Mouse (Mus musculus) G1E (cell line): ENCODE results near the gene Prkca. TPM values are rescaled to one million over a fixed set of nuclear protein-coding genes. Genes with fewer than 3 reads are reported as not detected.

Experiments used
- ATAC-seq: 2 replicates; pipeline ENCODE4 v1.8.0; 2016; ENCODE audit warnings: mild to moderate bottlenecking; ENCODE audit not compliant: insufficient number of reproducible peaks, poor library complexity, low FRiP score, severe bottlenecking; ENCODE audit errors: extremely low read depth
- DNase-seq: peaks from one replicate; pipeline ENCODE4 v3.0.0; 2012; ENCODE audit warnings: low spot score
- H3K27me3 ChIP-seq: 2 replicates; pipeline ENCODE4 v1.6.1; 2012; ENCODE audit warnings: mild to moderate bottlenecking, low read length, inconsistent platforms; ENCODE audit not compliant: insufficient read depth
- H3K36me3 ChIP-seq: replicated peaks from 2 replicates; pipeline ENCODE3; 2012; ENCODE audit warnings: mild to moderate bottlenecking, inconsistent platforms
- H3K4me1 ChIP-seq: 2 replicates; pipeline ENCODE4 v1.6.1; 2012; ENCODE audit warnings: low read depth, low read length, inconsistent platforms, mixed read lengths; ENCODE audit not compliant: insufficient read depth
- H3K4me3 ChIP-seq: 2 replicates; pipeline ENCODE4 v1.5.1; 2012; ENCODE audit warnings: low read depth, mild to moderate bottlenecking, inconsistent platforms, low read length, moderate library complexity, mixed read lengths
- H3K9me3 ChIP-seq: replicated peaks from 2 replicates; pipeline ENCODE4 v1.6.1; 2012; ENCODE audit warnings: inconsistent platforms
- CTCF ChIP-seq: IDR thresholded peaks from 2 replicates; pipeline ENCODE4 v1.5.1; 2012; ENCODE audit warnings: low read depth, low read length, inconsistent platforms, mixed read lengths
- GATA1 ChIP-seq: IDR thresholded peaks from 2 replicates; pipeline ENCODE4 v1.6.1; 2012; ENCODE audit warnings: borderline replicate concordance, low read length, inconsistent platforms, mixed read lengths
- GATA2 ChIP-seq: IDR thresholded peaks from 2 replicates; pipeline ENCODE4 v1.6.1; 2012; ENCODE audit warnings: low read depth, low read length, inconsistent platforms, borderline replicate concordance
- POLR2AphosphoS5 ChIP-seq: IDR thresholded peaks from 2 replicates; pipeline ENCODE4 v1.6.1; 2012; ENCODE audit warnings: low read depth, low read length, inconsistent platforms; ENCODE audit not compliant: insufficient replicate concordance
- TAL1 ChIP-seq: conservative IDR thresholded peaks from 2 replicates; pipeline ENCODE4 v1.6.1; 2012; ENCODE audit warnings: low read depth, low read length, inconsistent platforms, mixed read lengths
- polyA plus RNA-seq: library from polyadenylated mRNA; stranded (reverse); fragments of >175 nt; gene quantifications from 2 replicates; pipeline ENCODE4 v1.2.3, GENCODE M21; 2012
- total RNA-seq, 2 experiments: library from RNA; stranded (forward) in 1 of 2; stranded (reverse) in 1 of 2; fragments of 200-1000 nt in 1 of 2; fragments of >200 nt in 1 of 2; fragmentation: Nextera tagmentation in 1 of 2; gene quantifications; 2 replicates each; pipeline ENCODE4 v1.2.3; 2014 to 2017

The Prkca gene
- total and polyA plus RNA-seq, 3 experiments, result 0.11 TPM; not detected in 2

DNA sequence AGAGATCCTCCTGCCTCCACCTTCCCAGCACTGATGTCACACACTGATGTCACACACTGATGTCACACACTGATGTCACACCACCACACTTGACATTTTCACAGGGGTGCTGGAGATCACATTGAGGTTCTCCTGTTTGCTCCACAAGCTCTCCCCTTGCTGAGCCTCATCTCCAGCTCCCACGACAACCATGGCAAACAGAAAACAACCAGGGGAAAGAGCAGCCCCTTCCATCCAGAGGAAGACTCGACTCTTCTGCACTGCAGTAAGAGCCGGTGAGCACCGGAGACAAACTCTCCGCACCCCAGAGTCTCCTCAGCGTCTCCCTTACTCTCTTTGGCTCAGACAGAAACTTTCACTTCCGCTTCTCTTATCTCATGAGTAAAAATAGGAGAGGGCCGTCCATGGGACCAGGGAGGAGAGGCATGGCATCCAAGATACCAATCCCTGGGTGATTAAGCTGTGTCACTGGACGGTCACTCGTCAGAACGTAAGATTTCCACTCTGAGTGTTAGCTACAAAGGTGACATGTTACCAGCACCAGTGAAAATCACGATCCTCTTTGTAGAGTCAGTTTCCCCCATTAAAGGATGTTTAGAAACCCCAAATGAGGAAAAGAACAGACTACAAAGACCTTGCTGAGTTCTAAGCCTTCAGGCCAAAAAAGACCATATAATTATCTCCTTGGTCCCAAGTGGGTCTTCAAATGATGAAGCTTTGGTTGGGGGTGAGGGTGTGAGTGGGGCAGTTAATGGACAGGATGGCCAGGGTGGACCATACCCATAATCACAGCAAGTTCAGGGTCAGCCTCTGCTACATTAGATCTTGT lies 95.3 kb downstream of the Prkca start:
- Histone ChIP-seq H3K4me1 (peaks cover 54% of the 10 kb centered on the region), H3K27me3 (peaks cover 3% of the 10 kb centered on the region; the same call in 1 of the 2 replicates), H3K4me3 (peak overlapping the region; percentile 16; the same call in 1 of the 2 replicates), H3K36me3 (no peaks in the 10 kb centered on the region), H3K9me3 (peaks cover 20% of the 10 kb centered on the region)
- peak; percentile 37 for ATAC-seq
- peak; percentile 8 for DNase-seq
- TF ChIP-seq POLR2AphosphoS5 (no peak), CTCF (no peak), TAL1 (no peak), GATA2 (no peak), GATA1 (no peak)

DNA sequence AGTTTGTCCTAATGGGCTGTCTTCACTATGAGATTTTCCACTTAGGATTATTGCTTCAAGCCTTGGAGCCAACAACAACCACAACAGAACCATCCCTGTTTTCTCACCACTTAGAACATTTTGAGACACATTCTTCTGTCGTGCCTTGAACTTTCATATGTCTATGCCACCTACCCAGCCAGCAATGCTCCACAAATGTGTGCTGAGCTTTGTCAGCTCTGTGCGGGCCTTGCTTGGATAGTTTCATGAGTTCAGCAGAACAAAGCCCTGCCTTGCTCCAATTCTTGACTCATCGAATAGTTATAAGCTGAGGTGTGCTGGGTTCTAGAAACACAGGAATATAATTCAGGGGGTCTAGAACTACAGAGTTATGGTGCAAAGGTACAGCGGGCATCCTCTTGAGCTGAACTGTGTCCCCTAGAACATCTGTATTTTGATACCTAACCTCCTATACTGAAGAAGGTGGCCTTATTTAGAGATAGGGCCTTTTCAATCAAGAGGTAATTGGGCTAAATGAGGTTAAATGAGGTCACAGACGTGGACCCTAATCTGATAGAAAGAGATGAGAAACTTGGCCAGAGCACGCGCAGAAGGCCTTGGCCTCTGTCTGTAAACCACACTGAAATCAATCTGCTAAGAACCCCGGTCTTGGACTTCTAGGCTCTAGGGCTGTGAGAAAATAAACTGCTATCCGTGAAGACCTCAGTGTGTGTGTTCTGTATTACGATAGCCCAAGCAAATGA lies 96.4 kb downstream of the Prkca start:
- no peaks in the 10 kb centered on the region for H3K36me3 ChIP-seq
- H3K9me3 ChIP-seq, result peaks cover 23% of the 10 kb centered on the region
- peaks cover 56% of the 10 kb centered on the region for H3K4me1 ChIP-seq
- no peaks in the 10 kb centered on the region for H3K27me3 ChIP-seq
- ATAC-seq, result no peak
- TF ChIP-seq CTCF (no peak), GATA1 (no peak), POLR2AphosphoS5 (no peak), GATA2 (no peak), TAL1 (no peak)
- no peak overlapping the region for H3K4me3 ChIP-seq
- DNase-seq, result no peak

DNA sequence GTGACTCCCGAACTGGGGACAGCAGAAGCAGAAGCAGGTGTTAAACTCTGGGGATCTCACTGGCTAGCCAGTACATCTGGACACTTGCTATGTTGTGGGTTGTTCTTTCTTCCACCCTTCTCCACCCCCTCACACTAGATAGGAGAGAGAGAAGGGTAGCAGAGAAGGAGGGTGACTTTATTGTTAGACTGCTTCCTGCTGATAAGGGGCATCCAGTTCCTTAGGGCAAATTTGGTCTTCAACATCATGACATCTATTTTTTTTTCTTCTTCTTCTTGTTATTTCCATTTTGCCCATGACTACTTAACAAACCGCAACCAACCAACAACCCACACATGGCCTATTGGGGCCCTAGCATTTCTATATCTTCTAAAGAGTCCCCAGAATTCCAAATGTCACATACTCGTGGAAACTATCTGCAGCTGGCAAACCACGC lies 97.4 kb downstream of the Prkca start:
- no peak for DNase-seq
- H3K36me3 ChIP-seq, result no peaks in the 10 kb centered on the region
- H3K27me3 ChIP-seq, result no peaks in the 10 kb centered on the region
- TF ChIP-seq POLR2AphosphoS5 (no peak), TAL1 (peak; percentile 71)
- no peak overlapping the region for H3K4me3 ChIP-seq
- ATAC-seq, result peak; percentile 83
- H3K4me1 ChIP-seq, result peaks cover 55% of the 10 kb centered on the region
- H3K9me3 ChIP-seq, result peaks cover 23% of the 10 kb centered on the region

DNA sequence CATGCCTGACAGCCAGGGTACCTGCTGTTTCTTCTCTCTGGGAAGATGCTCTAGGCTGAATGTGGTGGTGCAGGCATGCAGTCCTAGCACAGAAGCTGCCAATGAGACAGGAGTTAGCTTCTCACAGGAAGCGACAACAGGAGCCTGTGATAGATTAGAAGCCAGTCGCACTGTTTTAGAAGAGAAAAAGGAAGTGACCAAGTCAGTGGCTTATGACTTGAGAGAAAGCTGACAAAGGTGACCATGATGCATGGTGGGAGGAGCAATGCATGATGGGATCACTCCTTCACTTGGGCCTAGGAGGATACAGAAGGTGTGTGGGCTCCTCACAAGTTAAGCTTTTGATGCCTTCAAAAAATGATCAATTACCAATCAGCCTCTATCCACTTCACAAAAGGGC lies 99.5 kb downstream of the Prkca start:
- H3K9me3 ChIP-seq, result peaks cover 30% of the 10 kb centered on the region
- no peaks in the 10 kb centered on the region; the same call in 1 of the 2 replicates for H3K27me3 ChIP-seq
- peak; percentile 23; the same call in 1 of the 2 replicates for ATAC-seq
- DNase-seq, result no peak
- H3K4me3 ChIP-seq, result no peak overlapping the region
- TF ChIP-seq POLR2AphosphoS5 (no peak), GATA2 (no peak), GATA1 (no peak), CTCF (no peak), TAL1 (no peak)
- no peaks in the 10 kb centered on the region for H3K36me3 ChIP-seq
- peaks cover 52% of the 10 kb centered on the region for H3K4me1 ChIP-seq

DNA sequence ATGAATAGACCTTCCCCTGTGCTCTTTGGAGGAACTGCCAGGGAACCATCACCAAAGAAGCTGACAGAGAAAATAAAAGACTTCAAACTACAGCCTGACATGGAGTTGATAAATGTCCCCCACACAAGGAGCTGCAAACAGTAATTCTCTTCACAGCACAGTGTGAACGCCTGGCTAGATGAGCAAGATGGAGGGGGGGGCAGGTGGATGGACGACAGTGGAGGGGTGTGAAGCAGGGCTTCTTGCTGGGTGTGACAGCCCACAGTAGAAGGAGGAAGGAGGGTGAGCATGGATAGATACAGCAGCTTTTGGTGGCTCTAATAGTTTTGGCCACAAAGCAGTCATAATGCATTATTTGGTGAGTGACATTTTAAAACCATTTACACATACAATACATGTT lies 100.1 kb downstream of the Prkca start:
- no peak overlapping the region for H3K4me3 ChIP-seq
- TF ChIP-seq GATA2 (no peak), CTCF (no peak), TAL1 (no peak), POLR2AphosphoS5 (no peak), GATA1 (no peak)
- peaks cover 46% of the 10 kb centered on the region for H3K4me1 ChIP-seq
- DNase-seq (no peak), ATAC-seq (no peak)
- H3K36me3 ChIP-seq, result no peaks in the 10 kb centered on the region
- peaks cover 34% of the 10 kb centered on the region for H3K9me3 ChIP-seq
- no peaks in the 10 kb centered on the region; the same call in 1 of the 2 replicates for H3K27me3 ChIP-seq

DNA sequence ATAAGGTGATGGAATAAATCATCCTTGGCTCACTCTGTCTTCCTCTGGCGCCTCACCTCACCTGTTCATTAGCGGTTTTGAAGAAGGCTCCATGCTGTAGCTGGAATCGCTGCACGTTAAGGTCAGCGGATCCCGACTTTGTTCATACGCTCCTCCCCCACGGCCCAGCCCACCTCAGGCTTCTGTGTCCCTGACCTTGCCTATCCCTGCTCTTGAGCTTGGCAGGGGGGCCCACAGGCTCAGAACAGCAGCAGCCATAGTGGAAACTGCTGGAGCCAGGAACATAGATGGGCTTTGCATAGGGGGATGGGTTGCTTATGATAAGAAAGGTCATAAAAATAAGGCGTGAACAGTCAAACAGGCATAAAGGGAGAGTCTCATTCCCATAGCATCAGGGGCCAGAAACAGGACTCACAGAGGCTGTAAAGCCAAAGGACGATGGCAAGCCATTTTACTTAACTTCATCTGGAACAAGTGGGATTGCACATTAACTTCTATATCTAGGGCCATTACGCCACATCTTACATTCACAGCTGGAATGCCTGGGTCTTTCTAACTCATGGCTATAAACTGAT lies 102.7 kb downstream of the Prkca start:
- Histone ChIP-seq H3K4me3 (no peak overlapping the region), H3K27me3 (no peaks in the 10 kb centered on the region; the same call in 1 of the 2 replicates), H3K36me3 (no peaks in the 10 kb centered on the region), H3K4me1 (peaks cover 36% of the 10 kb centered on the region), H3K9me3 (peaks cover 37% of the 10 kb centered on the region)
- ATAC-seq (no peak), DNase-seq (no peak)
- TF ChIP-seq GATA2, result no peak
- TF ChIP-seq GATA1, result no peak
- TF ChIP-seq CTCF, result no peak
- no peak for TF ChIP-seq POLR2AphosphoS5
- TF ChIP-seq TAL1, result no peak
